Mouse (Mus musculus): ENCODE measurements around the gene Slc22a17. TPM values are rescaled to one million over a fixed set of nuclear protein-coding genes. Genes with fewer than 3 reads are reported as not detected.

Gene Slc22a17
- polyA plus RNA-seq, 1 experiment from 2014 or later = 90.8 TPM

DNA sequence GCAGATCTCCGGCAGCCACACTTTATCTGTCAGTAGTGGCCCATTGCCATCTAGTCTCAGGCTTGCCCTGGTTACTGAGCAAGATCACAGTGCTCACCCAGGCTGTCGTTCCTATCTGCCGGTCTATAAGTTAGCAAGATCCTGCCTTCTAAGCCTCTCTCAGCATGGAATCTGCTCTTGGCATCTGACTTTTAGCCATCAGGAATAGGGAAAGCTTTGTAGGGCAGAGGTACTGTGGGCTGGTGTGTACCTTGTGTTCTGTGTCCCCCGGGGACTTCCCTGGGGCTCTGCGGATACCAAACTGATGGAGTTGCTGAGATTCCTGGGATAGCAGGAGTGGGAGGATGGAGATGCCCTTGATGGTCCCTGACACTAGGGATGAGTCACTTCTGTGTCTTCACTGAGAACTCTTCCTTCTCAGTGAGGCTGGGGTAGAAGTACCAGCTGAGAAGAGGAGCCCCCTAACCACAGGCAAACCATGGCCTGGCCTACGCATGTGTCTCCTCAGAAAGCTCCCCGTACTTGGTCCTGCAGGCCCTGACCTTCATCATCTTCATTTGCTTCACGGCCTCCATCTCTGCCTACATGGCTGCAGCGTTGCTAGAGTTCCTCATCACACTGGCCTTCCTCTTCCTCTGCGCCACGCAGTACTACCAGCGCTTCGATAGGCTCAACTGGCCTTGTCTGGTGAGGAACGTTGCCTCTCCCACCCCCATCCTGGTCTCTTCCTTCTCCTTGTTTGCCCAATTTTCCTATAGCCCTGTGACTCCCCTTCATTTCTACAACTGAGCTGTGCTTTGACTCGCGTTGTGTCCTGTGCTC lies 24.6 kb upstream of the Slc22a17 start:
- Histone ChIP-seq H3K36me3 (ENCODE audit: poor library complexity, severe bottlenecking) (no peaks in the 10 kb centered on the region), H3K4me3 (no peak overlapping the region)

DNA sequence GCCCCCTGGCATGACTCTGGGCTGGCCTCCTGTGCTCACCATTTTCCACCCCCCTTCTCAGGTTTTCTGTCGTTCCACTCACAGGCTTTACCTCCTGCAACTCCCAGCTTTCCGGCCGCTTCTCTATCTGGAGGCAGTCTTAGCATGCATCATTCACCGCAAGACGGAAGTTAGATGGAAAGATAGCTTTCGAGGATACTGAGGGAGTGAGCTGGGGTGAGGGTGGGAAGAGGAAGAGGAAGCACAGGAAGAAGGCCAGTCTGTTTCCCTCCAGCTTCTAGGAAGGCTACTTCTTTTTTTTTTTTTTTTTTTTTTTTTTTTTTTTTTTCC lies 23.9 kb upstream of the Slc22a17 start:
- no peaks in the 10 kb centered on the region for H3K27me3 ChIP-seq
- H3K27ac ChIP-seq = no peak overlapping the region
- no peak overlapping the region for H3K4me3 ChIP-seq
- H3K4me1 ChIP-seq = peaks cover 16% of the 10 kb centered on the region
- no peak for ATAC-seq
- 75% methylated on average over 6 of the region's 6 CpGs for WGBS
- no peaks in the 10 kb centered on the region for H3K36me3 ChIP-seq (ENCODE audit: poor library complexity, severe bottlenecking)
- no peak overlapping the region for H3K4me2 ChIP-seq
- peak overlapping the region; percentile 21; the same call in 1 of the 2 replicates for H3K9ac ChIP-seq
- H3K9me3 ChIP-seq (replicated peaks) = no peaks in the 10 kb centered on the region

More for the DNA sequence above, 24.6 kb upstream of the Slc22a17 start:
- 93% methylated on average over 16 of the region's 16 CpGs for WGBS
- no peak overlapping the region for H3K9ac ChIP-seq
- no peak overlapping the region for H3K27ac ChIP-seq
- peaks cover 16% of the 10 kb centered on the region for H3K4me1 ChIP-seq
- no peaks in the 10 kb centered on the region for H3K27me3 ChIP-seq
- no peaks in the 10 kb centered on the region for H3K9me3 ChIP-seq (replicated peaks)
- ATAC-seq = no peak
- no peak overlapping the region for H3K4me2 ChIP-seq

DNA sequence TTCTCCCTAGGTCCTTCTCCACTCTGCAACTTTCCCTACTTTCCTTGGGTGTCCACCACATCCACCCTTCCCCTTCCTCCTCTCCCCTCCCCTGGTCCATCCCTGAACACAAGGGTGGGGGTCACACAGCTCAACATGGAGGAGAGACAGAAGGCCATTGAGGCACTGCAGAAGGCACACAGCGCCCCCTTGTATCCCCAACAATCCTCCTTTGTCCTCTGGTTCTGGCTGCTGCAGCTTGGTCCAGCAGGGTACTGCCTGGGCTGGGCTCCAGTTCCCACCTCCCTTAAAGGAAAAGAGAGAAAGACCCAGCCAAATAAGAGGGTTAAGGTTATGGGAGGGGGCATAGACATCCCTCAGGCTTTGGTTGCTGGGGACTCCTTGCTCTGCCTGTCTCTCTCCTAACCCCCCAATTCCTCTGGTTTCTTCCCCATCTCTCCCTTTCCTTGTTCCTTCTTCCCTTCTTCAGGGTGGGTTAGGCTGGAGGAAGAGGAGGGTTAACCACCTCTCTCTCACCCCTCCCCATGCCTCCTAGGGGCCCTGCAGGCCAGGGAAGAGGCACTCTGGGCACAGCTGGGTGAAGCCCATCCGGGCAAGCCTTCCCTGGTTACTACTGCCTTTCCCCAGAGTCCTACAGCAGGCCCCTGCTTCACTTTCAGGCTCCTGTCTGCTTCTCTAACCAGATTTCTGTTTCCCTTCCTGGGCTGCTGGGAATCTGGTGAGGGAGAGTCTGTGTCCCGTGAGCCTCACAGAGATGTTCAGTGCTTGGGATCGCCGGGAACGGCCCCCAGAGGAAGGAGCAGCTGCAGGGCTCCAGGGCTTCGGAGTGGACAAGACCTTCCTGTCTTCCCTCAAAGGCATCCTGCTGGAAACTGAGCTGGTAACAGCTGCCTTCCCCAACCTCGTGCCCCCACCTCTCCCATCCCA lies 23.2 kb upstream of the Slc22a17 start, which contains the start of gene Cmtm5:
TSS of gene Cmtm5 (plus strand) at position 358 of the 927 bp plus-strand sequence.
- Histone ChIP-seq H3K27me3 (no peaks in the 10 kb centered on the region), H3K9me3 (replicated peaks) (no peaks in the 10 kb centered on the region), H3K4me1 (peaks cover 16% of the 10 kb centered on the region), H3K4me3 (no peak within 1 kb of the TSS), H3K27ac (no peak within 1 kb of the TSS), H3K4me2 (no peak within 1 kb of the TSS), H3K36me3 (ENCODE audit: poor library complexity, severe bottlenecking) (no peaks in the 10 kb centered on the region), H3K9ac (peak within 1 kb of the TSS; percentile 21; the same call in 1 of the 2 replicates)
- ATAC-seq = peak; percentile 51; the same call in 1 of the 2 replicates
- WGBS = 46% methylated on average over 8 of the region's 8 CpGs

DNA sequence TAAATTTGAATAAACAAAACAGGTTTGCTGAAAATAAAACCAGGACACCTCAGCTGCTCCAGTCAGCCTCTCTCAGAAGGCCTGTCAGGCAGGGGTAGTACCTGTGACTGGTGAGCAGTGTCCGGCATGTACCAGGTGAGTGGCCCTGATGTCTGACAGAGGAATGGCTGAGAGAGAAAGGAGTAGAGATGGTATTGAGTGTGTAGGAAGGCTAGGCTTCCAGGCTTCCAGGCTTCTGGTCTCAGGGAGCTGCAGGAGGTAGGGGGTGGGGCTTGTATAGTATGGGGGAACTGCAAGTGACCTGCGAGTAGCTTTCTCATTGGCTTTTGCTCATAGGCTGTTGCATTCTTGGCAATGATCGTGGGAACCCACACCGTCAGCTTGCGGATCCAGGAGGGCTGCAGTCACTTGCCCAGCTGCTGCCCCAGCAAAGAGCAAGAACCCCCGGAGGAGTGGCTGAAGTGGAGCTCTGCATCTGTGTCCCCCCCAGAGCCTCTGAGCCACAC lies 19.8 kb upstream of the Slc22a17 start, which contains the start of gene Il25:
TSS of gene Il25 (plus strand) at position 51 of the 506 bp plus-strand sequence.
- ATAC-seq = no peak
- Histone ChIP-seq H3K4me3 (no peak within 1 kb of the TSS), H3K27me3 (no peaks in the 10 kb centered on the region), H3K9me3 (replicated peaks) (no peaks in the 10 kb centered on the region), H3K36me3 (ENCODE audit: poor library complexity, severe bottlenecking) (no peaks in the 10 kb centered on the region), H3K4me1 (peaks cover 24% of the 10 kb centered on the region), H3K4me2 (no peak within 1 kb of the TSS), H3K9ac (no peak within 1 kb of the TSS), H3K27ac (no peak within 1 kb of the TSS; the same call in 1 of the 2 replicates)
- WGBS = 37% methylated on average over 6 of the region's 6 CpGs

DNA sequence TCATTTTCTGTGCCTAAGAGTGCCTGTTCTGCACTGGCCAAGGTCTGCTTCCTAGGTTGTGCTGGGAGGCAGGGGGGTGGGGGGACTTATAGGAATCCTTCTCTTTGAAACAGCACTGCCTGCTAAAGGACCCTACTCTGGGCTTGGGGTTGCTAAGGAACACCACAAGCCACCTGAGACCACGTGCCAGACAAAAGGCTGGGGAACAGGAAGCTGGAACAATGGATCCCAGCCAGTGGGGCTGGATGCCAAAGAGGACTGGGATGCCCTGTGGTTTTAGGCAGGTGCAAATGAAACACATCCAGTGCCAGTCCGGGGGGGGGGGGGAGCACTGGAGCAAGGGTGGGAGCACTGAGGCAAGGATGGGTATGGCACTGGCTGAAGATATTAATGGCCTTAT lies 17.5 kb upstream of the Slc22a17 start:
- H3K9ac ChIP-seq = no peak overlapping the region
- H3K36me3 ChIP-seq (ENCODE audit: poor library complexity, severe bottlenecking) = no peaks in the 10 kb centered on the region
- no peak for ATAC-seq
- peaks cover 30% of the 10 kb centered on the region for H3K4me1 ChIP-seq
- H3K4me2 ChIP-seq = no peak overlapping the region
- H3K27ac ChIP-seq = no peak overlapping the region
- no peak overlapping the region for H3K4me3 ChIP-seq
- no peaks in the 10 kb centered on the region for H3K9me3 ChIP-seq (replicated peaks)
- 25% methylated on average over 2 of the region's 2 CpGs for WGBS
- H3K27me3 ChIP-seq = no peaks in the 10 kb centered on the region

DNA sequence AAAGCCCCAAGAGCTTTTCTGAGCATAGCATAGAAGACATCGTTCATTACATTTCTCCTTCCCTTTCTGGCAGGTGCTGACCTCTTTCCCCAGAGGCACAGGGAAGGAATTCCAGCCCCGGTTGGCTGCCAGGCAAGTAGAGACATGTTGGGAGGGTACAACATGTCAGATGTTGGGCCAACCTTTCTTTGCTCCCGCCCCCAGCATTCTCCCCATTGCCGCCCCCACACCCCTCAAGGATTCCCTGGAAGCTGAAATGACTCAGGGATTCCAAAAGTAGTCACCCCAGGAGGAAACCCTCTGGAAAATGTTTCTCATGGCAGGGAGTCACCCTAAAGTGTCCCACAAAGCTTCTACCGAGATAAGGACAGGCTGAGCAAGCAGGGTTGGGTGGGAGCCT lies 16.9 kb upstream of the Slc22a17 start:
- ATAC-seq = no peak
- no peak overlapping the region for H3K4me2 ChIP-seq
- no peaks in the 10 kb centered on the region for H3K27me3 ChIP-seq
- no peak overlapping the region for H3K9ac ChIP-seq
- WGBS = 86% methylated on average over 5 of the region's 5 CpGs
- H3K4me3 ChIP-seq = no peak overlapping the region
- no peaks in the 10 kb centered on the region for H3K9me3 ChIP-seq (replicated peaks)
- H3K4me1 ChIP-seq = peaks cover 35% of the 10 kb centered on the region
- no peak overlapping the region for H3K27ac ChIP-seq
- H3K36me3 ChIP-seq (ENCODE audit: poor library complexity, severe bottlenecking) = no peaks in the 10 kb centered on the region

DNA sequence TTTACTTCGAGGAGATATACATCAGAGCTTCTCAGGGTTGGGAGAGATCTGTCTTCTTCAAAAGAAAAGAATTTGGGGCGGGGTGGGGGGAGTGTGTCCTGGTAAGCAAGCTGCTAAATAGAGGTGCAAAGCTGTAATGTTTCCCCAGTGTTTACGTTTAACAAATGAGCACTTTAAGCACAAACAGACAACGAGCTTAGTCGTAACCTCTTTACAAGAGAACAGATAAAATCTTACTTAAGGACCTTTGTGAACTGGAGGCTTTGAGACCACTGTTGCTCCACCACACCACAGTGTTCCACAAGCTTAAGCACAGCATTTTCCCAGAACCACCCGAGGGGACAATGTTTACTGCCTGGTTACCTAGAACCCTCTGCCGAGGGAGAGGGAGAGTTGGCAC lies 14.4 kb upstream of the Slc22a17 start:
- H3K4me1 ChIP-seq = peaks cover 45% of the 10 kb centered on the region
- ATAC-seq = no peak
- H3K27ac ChIP-seq = peak overlapping the region; percentile 98
- no peaks in the 10 kb centered on the region for H3K9me3 ChIP-seq (replicated peaks)
- 11% methylated on average over 7 of the region's 7 CpGs for WGBS
- H3K36me3 ChIP-seq (ENCODE audit: poor library complexity, severe bottlenecking) = peaks cover 5% of the 10 kb centered on the region; the same call in 1 of the 2 replicates
- peak overlapping the region; percentile 58 for H3K4me3 ChIP-seq
- no peaks in the 10 kb centered on the region for H3K27me3 ChIP-seq
- peak overlapping the region; percentile 86 for H3K9ac ChIP-seq
- H3K4me2 ChIP-seq = peak overlapping the region; percentile 93

DNA sequence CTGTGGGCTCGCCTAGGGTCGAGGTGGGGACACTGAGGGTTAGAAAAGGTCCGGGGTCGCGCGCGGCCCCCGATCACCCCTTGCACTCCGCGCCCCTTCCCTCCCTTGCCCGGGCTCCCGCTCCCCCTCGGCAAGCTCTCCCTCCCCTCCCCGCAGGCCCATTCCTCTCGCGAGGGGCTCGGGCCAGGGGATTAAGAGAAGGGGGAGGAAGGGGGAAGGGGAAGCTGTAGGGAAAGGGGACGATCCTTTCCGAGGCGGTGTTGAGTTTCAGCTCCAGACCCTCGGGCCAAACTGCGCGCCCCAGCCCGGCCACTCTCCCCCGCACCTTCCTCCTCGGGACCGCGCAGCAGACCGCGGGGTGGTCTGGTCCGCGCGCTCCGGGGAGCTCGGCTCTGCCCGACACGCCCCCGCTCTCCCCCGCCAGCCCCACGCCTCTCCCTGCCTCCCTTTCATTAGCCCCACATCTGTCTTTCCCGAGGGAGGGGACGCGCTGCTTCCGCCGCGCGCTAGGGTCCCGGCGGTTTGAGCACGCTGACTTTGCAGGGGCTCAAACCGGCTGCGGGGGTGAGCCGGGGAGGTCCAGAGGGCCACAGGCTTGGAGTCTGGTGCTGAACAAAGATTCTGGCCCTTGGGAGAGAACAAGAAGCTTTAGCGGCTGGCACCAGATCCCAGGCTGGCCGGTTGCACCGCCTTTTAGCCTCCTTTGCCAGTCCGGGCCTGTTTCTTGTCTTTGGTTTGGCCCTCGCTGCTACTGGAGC lies 13.6 kb upstream of the Slc22a17 start:
- H3K4me2 ChIP-seq = peak overlapping the region; percentile 93
- H3K9me3 ChIP-seq (replicated peaks) = peaks cover 6% of the 10 kb centered on the region
- peak overlapping the region; percentile 98 for H3K27ac ChIP-seq
- H3K27me3 ChIP-seq = no peaks in the 10 kb centered on the region
- H3K9ac ChIP-seq = peak overlapping the region; percentile 86
- WGBS = under 1% methylated on average over 45 of the region's 58 CpGs
- ATAC-seq = peak; percentile 68
- peaks cover 12% of the 10 kb centered on the region for H3K36me3 ChIP-seq (ENCODE audit: poor library complexity, severe bottlenecking)
- H3K4me3 ChIP-seq = peak overlapping the region; percentile 58
- peaks cover 45% of the 10 kb centered on the region for H3K4me1 ChIP-seq

DNA sequence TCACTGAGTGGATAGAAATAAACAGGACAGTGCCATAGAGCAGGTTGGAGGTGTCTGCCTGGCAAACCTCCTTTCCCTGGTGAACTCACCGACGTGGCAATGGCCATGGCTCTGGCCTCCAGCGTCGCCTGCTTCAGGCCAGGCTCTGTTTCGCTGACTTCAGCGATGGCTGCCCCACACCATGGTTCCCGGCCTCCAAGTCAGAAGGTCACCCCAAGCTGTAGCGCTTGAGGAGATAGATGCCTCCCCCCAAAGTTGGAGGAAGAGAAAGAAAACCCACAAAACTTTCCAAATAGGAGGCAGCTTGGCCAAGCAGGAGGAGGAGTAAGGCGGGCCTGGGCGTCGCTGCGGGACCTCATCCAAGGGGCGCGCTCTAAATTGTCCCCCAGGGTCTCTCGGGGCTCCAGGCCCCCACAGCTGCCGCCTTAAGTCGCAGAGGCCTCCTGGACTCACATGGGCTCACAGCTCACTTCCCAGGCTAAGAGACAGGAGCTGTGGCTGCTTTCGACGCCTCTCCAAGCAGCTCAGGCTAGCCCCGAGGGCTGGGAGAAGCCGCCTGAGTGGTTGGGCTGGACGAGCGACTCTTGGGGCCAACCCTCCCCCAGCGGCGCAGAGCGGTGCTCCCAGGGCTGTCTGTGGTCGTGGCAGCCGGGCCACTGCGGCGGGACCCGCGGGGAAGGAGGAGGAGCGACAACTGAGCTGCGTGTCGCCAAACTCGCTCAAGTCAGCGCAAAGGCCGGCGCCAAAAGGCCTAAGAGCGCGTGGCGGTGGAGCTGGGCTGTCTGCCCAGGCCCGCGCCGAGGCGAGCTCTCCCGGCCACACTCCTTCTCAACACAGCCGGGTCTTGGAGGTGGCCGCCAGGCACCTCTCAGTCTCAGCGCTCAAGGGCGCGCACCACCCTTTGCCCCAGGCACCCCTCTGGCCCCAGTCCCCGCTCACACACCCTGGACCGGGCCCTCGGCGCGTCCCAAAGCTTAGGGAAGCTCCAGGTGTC lies 12.7 kb upstream of the Slc22a17 start, which contains the start of gene Efs:
TSS of gene Efs (minus strand) at position 778 of the 994 bp plus-strand sequence.
- H3K36me3 ChIP-seq (ENCODE audit: poor library complexity, severe bottlenecking) = peaks cover 21% of the 10 kb centered on the region
- peak; percentile 48 for ATAC-seq
- H3K4me2 ChIP-seq = peak within 1 kb of the TSS; percentile 93
- 3% methylated on average over 57 of the region's 57 CpGs for WGBS
- no peaks in the 10 kb centered on the region for H3K27me3 ChIP-seq
- peak within 1 kb of the TSS; percentile 98 for H3K27ac ChIP-seq
- H3K4me3 ChIP-seq = peak within 1 kb of the TSS; percentile 58
- peak within 1 kb of the TSS; percentile 86 for H3K9ac ChIP-seq
- H3K9me3 ChIP-seq (replicated peaks) = peaks cover 16% of the 10 kb centered on the region
- peaks cover 45% of the 10 kb centered on the region for H3K4me1 ChIP-seq

DNA sequence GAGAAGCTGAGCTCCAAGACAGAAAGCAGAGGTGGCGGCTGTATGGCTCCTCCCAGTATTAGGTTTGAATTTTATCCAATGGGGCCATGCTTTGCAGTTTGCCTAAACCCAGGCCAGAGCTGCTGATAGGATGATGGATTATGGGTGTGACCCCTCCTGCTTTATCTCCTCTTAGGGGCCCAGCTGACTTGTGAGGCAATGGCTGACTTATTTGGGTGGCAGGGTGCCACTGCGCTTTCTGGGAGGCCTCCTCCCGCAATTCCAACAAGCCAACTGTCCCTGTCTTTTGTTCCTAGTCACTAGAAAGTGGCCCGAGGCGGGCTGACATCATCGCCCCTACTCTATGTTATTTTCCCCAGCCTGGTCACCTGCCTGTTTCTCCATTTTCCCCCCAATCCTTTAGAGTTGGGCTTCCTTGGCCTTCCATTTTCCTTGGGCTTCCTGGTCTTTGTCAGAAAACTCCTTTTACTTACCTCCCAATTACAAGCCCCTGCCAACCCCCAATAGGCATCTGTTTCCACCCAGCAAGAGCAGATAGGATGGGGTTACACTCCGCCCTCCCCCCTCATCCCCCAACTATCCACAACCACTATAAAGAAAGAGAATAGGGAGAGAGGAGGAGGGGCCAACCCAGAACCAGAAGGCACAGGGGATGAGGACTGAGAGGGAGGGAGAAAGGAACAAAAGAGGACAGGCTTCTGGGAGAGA lies 11.9 kb upstream of the Slc22a17 start:
- peak overlapping the region; percentile 93 for H3K4me2 ChIP-seq
- H3K4me1 ChIP-seq = peaks cover 38% of the 10 kb centered on the region
- H3K27ac ChIP-seq = peak overlapping the region; percentile 98
- H3K36me3 ChIP-seq (ENCODE audit: poor library complexity, severe bottlenecking) = peaks cover 30% of the 10 kb centered on the region
- peak overlapping the region; percentile 58 for H3K4me3 ChIP-seq
- no peaks in the 10 kb centered on the region for H3K27me3 ChIP-seq
- 6% methylated on average over 7 of the region's 7 CpGs for WGBS
- ATAC-seq = peak; percentile 77
- peak overlapping the region; percentile 86 for H3K9ac ChIP-seq
- peaks cover 17% of the 10 kb centered on the region for H3K9me3 ChIP-seq (replicated peaks)

All from forebrain, embryonic 13.5 days (tissue).